Mouse (Mus musculus) thymus, adult 2 months (tissue): ENCODE measurements around the gene Slpi.

ENCODE experiments used
- CTCF ChIP-seq: fragments of 200-500 bp; IDR thresholded peaks from 2 replicates; pipeline ENCODE4 v1.5.1; 2012; ENCODE audit warnings: mild to moderate bottlenecking, control low read depth, low read length, moderate library complexity, borderline replicate concordance; ENCODE audit not compliant: control insufficient read depth, poor library complexity, insufficient read depth; ENCODE audit errors: extremely low read depth
- POLR2A ChIP-seq: fragments of 200-500 bp; IDR thresholded peaks from 2 replicates; pipeline ENCODE4 v1.6.1; 2012; ENCODE audit warnings: mild to moderate bottlenecking, low read length, control low read depth, moderate library complexity; ENCODE audit not compliant: control insufficient read depth, poor library complexity, insufficient read depth; ENCODE audit errors: extremely low read depth

GRCm38 (mm10) chr2:164402906-164403305 is 14.0 kb upstream of the Slpi start, which contains the start of gene Rbpjl:
- TF ChIP-seq CTCF (peak; percentile 93), POLR2A (no peak)
